Mouse (Mus musculus): ENCODE data around the gene Cdk5r1. TPM values are rescaled to one million over a fixed set of nuclear protein-coding genes. Genes with fewer than 3 reads are reported as not detected.

Gene Cdk5r1
- total and polyA plus RNA-seq, 3 experiments, result 2.8 to 23.3 (median 3.5) TPM

DNA sequence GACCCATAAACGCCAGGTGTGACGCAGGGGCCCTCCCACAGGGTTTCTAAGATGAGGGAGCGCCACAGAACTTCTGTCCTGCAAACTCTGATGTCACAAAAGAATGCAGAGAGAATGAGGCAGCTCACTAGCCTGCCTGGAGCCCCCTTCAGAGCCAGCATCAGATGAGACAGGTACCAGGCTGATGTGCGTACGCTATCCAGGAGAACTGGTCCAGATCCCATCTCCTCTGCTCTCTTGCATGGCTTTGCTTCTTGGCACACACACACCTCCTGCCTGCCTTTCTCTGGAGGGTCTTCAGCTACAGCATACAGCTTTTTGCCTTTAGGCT, 32.3 kb downstream of the Cdk5r1 start:
- DNase-seq (ENCODE audit: extremely low read depth), result no peak
- TF ChIP-seq PAX5 (IDR thresholded peaks at IDR 0.05; ENCODE audit: low read length) (no peak), TBP (conservative IDR thresholded peaks at IDR 0.05; ENCODE audit: low read depth, low read length) (0 out of 2 replicates have a peak, but pooled peaks have one; percentile 51)
- in situ Hi-C loops (cut with MboI; ENCODE audit: low pct_ligation_motif_present, low pct_unique_long_range_greater_than_20kb, low sequenced_read_pairs), result loop anchor here (5.0 kb wide), 1 partner anchor 53 kb away; no protein-coding TSS in a partner anchor
- H3K27ac ChIP-seq (ENCODE audit: insufficient read depth, low read depth), result peak overlapping the region; percentile 99
- peaks cover 15% of the 10 kb centered on the region for H3K9me3 ChIP-seq (replicated peaks; ENCODE audit: low read length)
- peak overlapping the region; percentile 84 for H3K4me2 ChIP-seq (ENCODE audit: insufficient read depth, low read depth, poor library complexity, severe bottlenecking)
- dilution Hi-C loops (cut with MboI; ENCODE audit: extremely low pct_ligation_motif_present, extremely low pct_unique_long_range_greater_than_20kb, low sequenced_read_pairs), result no loop called here
- H3K9ac ChIP-seq (ENCODE audit: insufficient read depth, low read depth), result peak overlapping the region; percentile 81; the same call in 1 of the 2 replicates
- H3K4me3 ChIP-seq (replicated peaks in 1 of 3; ENCODE audit: low read depth in 2 of 3, low read length in 2 of 3, poor library complexity in 1 of 3), result peak overlapping the region; percentile 37 to 51 (median 40)
- peaks cover 46 to 96% of the 10 kb centered on the region in 2 experiments for H3K4me1 ChIP-seq (ENCODE audit: control insufficient read depth in 1 of 2, insufficient read depth in 2 of 2)
- H3K27me3 ChIP-seq (replicated peaks), result no peaks in the 10 kb centered on the region
- no peaks in the 10 kb centered on the region for H3K79me2 ChIP-seq (replicated peaks; ENCODE audit: control insufficient read depth, extremely low read depth, insufficient read depth, poor library complexity, severe bottlenecking)
- H3K36me3 ChIP-seq (replicated peaks in 1 of 2; ENCODE audit: control insufficient read depth in 1 of 2, insufficient read depth in 1 of 2, low read length in 1 of 2), result peaks cover 0 to 6% of the 10 kb centered on the region in 2 experiments

- dilution Hi-C loops (cut with MboI; ENCODE audit: extremely low pct_ligation_motif_present, extremely low pct_unique_long_range_greater_than_20kb, low sequenced_read_pairs) (no loop called here), in situ Hi-C loops (cut with MboI; ENCODE audit: low pct_ligation_motif_present, low pct_unique_long_range_greater_than_20kb, low sequenced_read_pairs) (no loop called here)
- peaks cover 15% of the 10 kb centered on the region for H3K9me3 ChIP-seq (replicated peaks; ENCODE audit: low read length)
- H3K79me2 ChIP-seq (replicated peaks; ENCODE audit: control insufficient read depth, extremely low read depth, insufficient read depth, poor library complexity, severe bottlenecking), result no peaks in the 10 kb centered on the region
- peak overlapping the region in 2 of 3 experiments; percentile 13 to 15 for H3K4me3 ChIP-seq (replicated peaks in 1 of 3; ENCODE audit: low read depth in 2 of 3, low read length in 2 of 3, poor library complexity in 1 of 3)
- H3K27ac ChIP-seq (ENCODE audit: insufficient read depth, low read depth), result peak overlapping the region; percentile 26; the same call in 1 of the 2 replicates
- H3K36me3 ChIP-seq (replicated peaks in 1 of 2; ENCODE audit: control insufficient read depth in 1 of 2, insufficient read depth in 1 of 2, low read length in 1 of 2), result peaks cover 0 to 6% of the 10 kb centered on the region in 2 experiments
- H3K27me3 ChIP-seq (replicated peaks), result no peaks in the 10 kb centered on the region
- H3K4me1 ChIP-seq (ENCODE audit: control insufficient read depth in 1 of 2, insufficient read depth in 2 of 2), result peaks cover 40 to 96% of the 10 kb centered on the region in 2 experiments
- DNase-seq (ENCODE audit: extremely low read depth), result no peak
- H3K4me2 ChIP-seq (ENCODE audit: insufficient read depth, low read depth, poor library complexity, severe bottlenecking), result peak overlapping the region; percentile 84
- no peak overlapping the region for H3K9ac ChIP-seq (ENCODE audit: insufficient read depth, low read depth)
- TF ChIP-seq CTCF (conservative IDR thresholded peaks at IDR 0.05 in 1 of 2, IDR thresholded peaks at IDR 0.05 in 1 of 2; ENCODE audit: low read depth in 2 of 2, low read length in 2 of 2) (no peak), ZNF384 (IDR thresholded peaks at IDR 0.05; ENCODE audit: low read depth, low read length) (no peak), EP300 (IDR thresholded peaks at IDR 0.05; ENCODE audit: low read length) (0 out of 2 replicates have a peak, but pooled peaks have one; percentile 18), CHD2 (IDR thresholded peaks at IDR 0.05; ENCODE audit: low read length) (0 out of 2 replicates have a peak, but pooled peaks have one; percentile 49), SIN3A (IDR thresholded peaks at IDR 0.05; ENCODE audit: low read length) (no peak), UBTF (IDR thresholded peaks at IDR 0.05; ENCODE audit: low read depth, low read length) (no peak), KAT2A (IDR thresholded peaks at IDR 0.05; ENCODE audit: insufficient replicate concordance, low read length) (no peak), JUN (IDR thresholded peaks at IDR 0.05; ENCODE audit: insufficient read depth, low read depth, low read length) (no peak), NELFE (IDR thresholded peaks at IDR 0.05; ENCODE audit: low read depth, low read length) (no peak), POLR2A (IDR thresholded peaks at IDR 0.05; ENCODE audit: low read depth, low read length) (no peak; the same call in 1 of the 2 replicates), MEF2A (IDR thresholded peaks at IDR 0.05; ENCODE audit: borderline replicate concordance, low read depth, low read length) (no peak), MAX (IDR thresholded peaks at IDR 0.05; ENCODE audit: low read length) (no peak), ELF1 (IDR thresholded peaks at IDR 0.05; ENCODE audit: low read depth, low read length) (no peak), ETS1 (conservative IDR thresholded peaks at IDR 0.05; ENCODE audit: low read depth, low read length) (no peak), CHD1 (IDR thresholded peaks at IDR 0.05; ENCODE audit: low read depth, low read length) (no peak), E2F4 (IDR thresholded peaks at IDR 0.05; ENCODE audit: insufficient replicate concordance, low read depth, low read length) (no peak), MYC (IDR thresholded peaks at IDR 0.05; ENCODE audit: low read depth, low read length) (0 out of 2 replicates have a peak, but pooled peaks have one; percentile 16), ZC3H11A (IDR thresholded peaks at IDR 0.05; ENCODE audit: low read depth, low read length) (no peak), MXI1 (IDR thresholded peaks at IDR 0.05; ENCODE audit: low read depth, low read length) (0 out of 2 replicates have a peak, but pooled peaks have one; percentile 56), GABPA (IDR thresholded peaks at IDR 0.05; ENCODE audit: insufficient replicate concordance, low read depth, low read length) (no peak), TBP (conservative IDR thresholded peaks at IDR 0.05; ENCODE audit: low read depth, low read length) (no peak), HCFC1 (IDR thresholded peaks at IDR 0.05; ENCODE audit: low read depth, low read length) (no peak), POLR2AphosphoS2 (IDR thresholded peaks at IDR 0.05; ENCODE audit: low read depth, low read length) (no peak), BHLHE40 (IDR thresholded peaks at IDR 0.05; ENCODE audit: low read depth, low read length) (peak; percentile 51), ZMIZ1 (IDR thresholded peaks at IDR 0.05; ENCODE audit: low read depth, low read length) (no peak), NRF1 (IDR thresholded peaks at IDR 0.05; ENCODE audit: low read depth, low read length) (no peak), MAFK (IDR thresholded peaks at IDR 0.05; ENCODE audit: insufficient replicate concordance, low read length) (no peak), IRF4 (IDR thresholded peaks at IDR 0.05; ENCODE audit: low read depth, low read length) (0 out of 2 replicates have a peak, but pooled peaks have one; percentile 8), ZKSCAN1 (IDR thresholded peaks at IDR 0.05; ENCODE audit: borderline replicate concordance, low read depth, low read length) (no peak), USF1 (IDR thresholded peaks at IDR 0.05; ENCODE audit: low read depth, low read length) (no peak), TCF12 (IDR thresholded peaks at IDR 0.05; ENCODE audit: low read depth, low read length) (0 out of 2 replicates have a peak, but pooled peaks have one; percentile 32), SMC3 (IDR thresholded peaks at IDR 0.05; ENCODE audit: low read depth, low read length) (no peak)
Measured at GRCm38 (mm10) chr11:80510124-80510523, 33.3 kb downstream of the Cdk5r1 start.
